Mouse (Mus musculus): ENCODE results near the gene Rab5a.

GRCm38 (mm10) chr17:53502966-53503365, 23.9 kb downstream of the Rab5a start:
- TF ChIP-seq MYOG (IDR thresholded peaks at IDR 0.05; ENCODE audit: control insufficient read depth in 1 of 3, insufficient read depth in 1 of 3, insufficient read length in 2 of 3, low read depth in 2 of 3), result no peak
- no peak for TF ChIP-seq POLR2A (IDR thresholded peaks at IDR 0.05; ENCODE audit: insufficient read length, low read depth)
- no peak for TF ChIP-seq USF1 (IDR thresholded peaks at IDR 0.05; ENCODE audit: low read depth)
- TF ChIP-seq MYOD1 (IDR thresholded peaks at IDR 0.05; ENCODE audit: control insufficient read depth in 1 of 3, insufficient read length in 2 of 3, low read depth in 2 of 3), result no peak
- TF ChIP-seq MAX (IDR thresholded peaks at IDR 0.05; ENCODE audit: low read depth), result no peak
